Mouse (Mus musculus) ES-Bruce4 (cell line): ENCODE measurements around the gene Grb10. TPM values are rescaled to one million over a fixed set of nuclear protein-coding genes. Genes with fewer than 3 reads are reported as not detected.

Experiments used
- H3K27ac ChIP-seq: 2 replicates; pipeline ENCODE4 v1.5.1; 2012; ENCODE audit warnings: low read length, inconsistent platforms; ENCODE audit not compliant: insufficient read depth
- H3K27me3 ChIP-seq: 2 replicates; pipeline ENCODE4 v1.6.1; 2012; ENCODE audit warnings: mild to moderate bottlenecking, low read length, inconsistent platforms; ENCODE audit not compliant: control insufficient read depth, poor library complexity, insufficient read depth, severe bottlenecking
- H3K36me3 ChIP-seq: 2 replicates; pipeline ENCODE4 v1.6.1; 2012; ENCODE audit warnings: inconsistent platforms, mild to moderate bottlenecking, low read length, moderate library complexity; ENCODE audit not compliant: control insufficient read depth, poor library complexity, insufficient read depth, severe bottlenecking
- H3K4me1 ChIP-seq: one replicate; pipeline ENCODE4 v1.8.1; 2011; ENCODE audit warnings: low read length; ENCODE audit not compliant: control insufficient read depth, insufficient read depth
- H3K4me3 ChIP-seq: 2 replicates; pipeline ENCODE4 v1.5.1; 2011; ENCODE audit warnings: low read depth, mild to moderate bottlenecking, low read length
- H3K9ac ChIP-seq: 2 replicates; pipeline ENCODE4 v1.6.1; 2012; ENCODE audit warnings: low read depth, mild to moderate bottlenecking, inconsistent platforms; ENCODE audit not compliant: poor library complexity, severe bottlenecking
- H3K9me3 ChIP-seq: replicated peaks from 2 replicates; pipeline ENCODE4 v1.6.1; 2012; ENCODE audit warnings: mild to moderate bottlenecking, low read length, inconsistent platforms; ENCODE audit not compliant: control insufficient read depth, poor library complexity, insufficient read depth, severe bottlenecking
- CTCF ChIP-seq: IDR thresholded peaks from one replicate; pipeline ENCODE4 v1.8.1; 2011; ENCODE audit warnings: low read depth, low read length
- EP300 ChIP-seq: IDR thresholded peaks from 2 replicates; pipeline ENCODE4 v1.6.1; 2011; ENCODE audit warnings: low read depth, low read length; ENCODE audit not compliant: insufficient read depth
- POLR2A ChIP-seq: IDR thresholded peaks from one replicate; pipeline ENCODE4 v1.8.1; 2011; ENCODE audit warnings: low read length; ENCODE audit not compliant: insufficient read depth
- polyA plus RNA-seq: library from polyadenylated mRNA; stranded (reverse); fragments of >200 nt; gene quantifications from 2 replicates; pipeline ENCODE4 v1.2.4, GENCODE M21; 2011; ENCODE audit warnings: low read depth; ENCODE audit not compliant: missing spikeins, insufficient read depth, insufficient read length

Grb10 gene
- polyA plus RNA-seq, 1 experiment: 160 TPM

DNA sequence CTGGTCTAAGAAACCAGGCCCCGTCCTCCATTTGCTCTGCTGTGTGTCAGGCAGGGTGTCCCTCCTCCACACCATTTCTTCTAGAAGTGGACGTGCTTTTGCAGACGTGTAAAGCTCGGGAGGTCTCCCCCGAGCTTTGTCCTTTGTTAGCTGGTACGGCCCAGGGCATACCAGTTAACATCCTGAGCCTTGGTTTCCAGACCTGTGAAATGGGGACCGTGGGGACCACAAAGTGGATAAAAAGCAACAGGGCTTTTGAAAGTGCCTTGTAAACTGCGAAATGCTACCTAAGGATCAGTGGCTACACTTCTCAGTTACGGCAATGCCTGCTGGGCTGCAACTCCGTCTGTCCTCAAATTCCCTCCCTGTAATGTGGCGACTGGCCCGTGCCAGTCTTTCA is 3.2 kb downstream of the Grb10 start:
- H3K9ac ChIP-seq: peak overlapping the region; percentile 93; the same call in 1 of the 2 replicates
- TF ChIP-seq EP300 (no peak), POLR2A (no peak), CTCF (no peak)
- H3K4me1 ChIP-seq: no peaks in the 10 kb centered on the region
- H3K27ac ChIP-seq: no peak overlapping the region
- H3K4me3 ChIP-seq: no peak overlapping the region
- peaks cover 34% of the 10 kb centered on the region for H3K27me3 ChIP-seq
- H3K36me3 ChIP-seq: no peaks in the 10 kb centered on the region
- H3K9me3 ChIP-seq: peaks cover 4% of the 10 kb centered on the region; the same call in 1 of the 2 replicates

DNA sequence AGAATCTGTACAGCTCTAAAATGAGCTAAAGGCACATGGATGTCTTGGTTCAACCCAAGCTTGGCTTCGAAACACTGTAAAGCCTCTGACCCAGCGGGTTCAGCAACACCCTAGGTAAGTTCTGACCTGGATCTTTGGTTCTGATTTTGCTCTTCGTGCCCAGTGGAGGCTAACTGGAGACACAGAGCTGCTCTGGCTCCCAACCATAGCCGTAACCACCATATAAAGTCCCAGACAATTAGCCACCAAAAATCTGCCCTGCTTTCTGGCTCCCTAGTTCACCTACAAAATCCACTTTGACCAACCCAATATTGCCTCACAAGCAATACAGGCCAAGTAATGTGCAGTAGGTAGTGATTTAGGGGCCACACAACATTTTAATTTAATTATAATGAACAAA is 3.7 kb downstream of the Grb10 start:
- TF ChIP-seq CTCF (no peak), EP300 (no peak), POLR2A (no peak)
- Histone ChIP-seq H3K27ac (no peak overlapping the region), H3K36me3 (no peaks in the 10 kb centered on the region), H3K4me3 (no peak overlapping the region), H3K9ac (no peak overlapping the region), H3K27me3 (peaks cover 32% of the 10 kb centered on the region), H3K4me1 (no peaks in the 10 kb centered on the region), H3K9me3 (peaks cover 4% of the 10 kb centered on the region; the same call in 1 of the 2 replicates)

DNA sequence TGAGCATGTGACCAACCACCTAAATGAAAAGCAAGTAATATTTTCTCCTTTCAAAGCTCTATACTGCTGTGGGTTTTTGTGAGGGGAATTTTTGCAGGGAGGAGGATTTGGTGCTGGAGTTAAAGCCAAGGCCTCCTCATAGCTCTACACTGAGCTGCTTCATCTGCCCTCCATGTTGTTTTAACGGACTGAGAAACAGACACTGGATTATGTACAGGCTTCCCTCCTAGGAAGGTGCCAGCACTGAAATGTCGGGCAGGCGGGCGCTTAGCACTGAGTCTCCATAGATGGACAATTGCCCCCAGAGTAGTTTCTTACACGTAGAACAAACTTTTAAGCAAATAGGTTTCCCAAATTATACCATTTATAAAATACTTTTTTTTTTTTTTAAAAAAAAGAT is 4.1 kb downstream of the Grb10 start:
- TF ChIP-seq CTCF (no peak), EP300 (no peak), POLR2A (no peak)
- Histone ChIP-seq H3K9ac (no peak overlapping the region), H3K4me3 (no peak overlapping the region), H3K36me3 (no peaks in the 10 kb centered on the region), H3K9me3 (peaks cover 5% of the 10 kb centered on the region), H3K27me3 (peaks cover 28% of the 10 kb centered on the region), H3K4me1 (no peaks in the 10 kb centered on the region), H3K27ac (no peak overlapping the region)

DNA sequence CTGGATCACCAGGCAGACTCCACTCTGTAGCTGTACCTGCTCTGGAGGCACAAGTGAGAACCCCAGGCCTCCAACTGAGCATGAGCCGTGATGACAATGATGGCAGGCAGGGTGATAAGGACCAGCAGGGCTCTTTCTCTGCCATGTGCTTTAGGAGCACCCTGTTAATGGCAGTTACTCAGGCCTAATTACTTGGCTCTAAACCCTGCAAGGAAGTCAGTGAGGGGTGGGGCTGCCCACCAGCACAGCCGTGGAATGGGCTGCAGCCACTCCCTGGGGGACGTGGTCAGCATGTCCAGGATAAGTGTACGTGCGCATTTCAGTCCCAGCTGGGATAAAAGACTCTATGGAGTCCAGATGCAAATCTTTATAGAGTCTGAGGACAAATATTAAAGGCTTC is 5.7 kb downstream of the Grb10 start:
- TF ChIP-seq CTCF (no peak), POLR2A (no peak)
- H3K27ac ChIP-seq: no peak overlapping the region
- no peaks in the 10 kb centered on the region for H3K36me3 ChIP-seq
- no peak overlapping the region for H3K4me3 ChIP-seq
- H3K27me3 ChIP-seq: peaks cover 20% of the 10 kb centered on the region
- H3K9ac ChIP-seq: no peak overlapping the region
- peaks cover 13% of the 10 kb centered on the region for H3K9me3 ChIP-seq
- no peaks in the 10 kb centered on the region for H3K4me1 ChIP-seq

DNA sequence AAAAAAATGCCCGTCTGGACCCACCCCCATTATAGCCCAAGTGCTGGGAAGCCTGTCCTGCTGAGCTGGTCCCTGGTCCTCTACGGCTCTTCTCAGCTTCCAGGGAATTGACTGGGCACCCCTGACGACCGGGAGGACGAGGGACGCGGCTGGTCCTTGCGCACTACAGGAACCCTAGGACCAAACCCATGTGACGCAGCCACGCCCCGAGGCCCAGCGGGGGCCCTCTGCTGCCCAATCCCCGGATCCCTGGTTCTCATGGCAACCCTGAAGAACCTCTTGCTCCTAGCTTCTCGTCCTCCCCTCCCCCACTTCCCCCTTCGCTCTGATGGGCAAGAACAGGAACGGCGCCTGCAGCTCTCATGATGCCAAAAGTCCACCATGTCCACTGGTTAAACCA is 11.8 kb downstream of the Grb10 start:
- Histone ChIP-seq H3K36me3 (no peaks in the 10 kb centered on the region), H3K9ac (no peak overlapping the region), H3K4me3 (no peak overlapping the region), H3K4me1 (no peaks in the 10 kb centered on the region), H3K9me3 (peaks cover 59% of the 10 kb centered on the region), H3K27me3 (peaks cover 15% of the 10 kb centered on the region), H3K27ac (no peak overlapping the region)
- TF ChIP-seq CTCF: no peak

DNA sequence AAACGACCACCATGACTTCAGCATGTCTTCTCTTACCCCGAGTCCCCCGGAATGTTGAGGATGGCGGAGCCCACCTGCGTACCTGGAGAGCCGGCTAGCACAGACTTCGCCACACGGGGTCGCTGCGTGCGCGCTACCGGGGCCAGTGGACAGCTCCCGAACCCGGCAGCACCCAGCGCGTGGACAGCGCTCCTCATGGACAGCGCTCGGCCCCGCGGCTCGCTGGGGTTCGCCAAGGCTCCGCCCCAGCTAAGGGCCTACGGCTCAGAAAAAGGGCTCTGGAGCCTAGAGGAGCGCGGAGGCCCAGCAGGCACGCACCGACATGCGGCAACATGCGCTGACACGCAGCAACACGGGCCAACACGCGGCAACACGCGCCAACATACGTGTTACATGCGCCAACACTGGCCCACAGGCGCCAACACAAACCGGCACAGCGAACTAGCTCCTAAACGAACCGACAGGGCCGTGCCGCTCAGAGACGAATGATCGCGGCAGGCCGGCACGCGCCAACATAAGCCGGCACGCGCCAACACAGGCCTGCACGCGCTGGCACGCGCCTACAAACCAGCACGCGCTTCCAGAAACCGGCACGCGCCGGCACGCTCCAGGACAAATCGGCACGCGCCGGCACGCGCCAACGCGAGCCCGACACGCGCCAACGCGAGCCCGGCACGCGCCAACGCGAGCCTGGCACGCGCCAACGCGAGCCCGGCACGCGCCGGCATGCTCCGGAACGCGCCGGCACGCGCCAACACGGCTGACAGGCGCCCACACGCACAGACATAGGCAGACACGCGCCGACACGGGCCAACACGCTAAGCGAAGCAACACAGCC is 12.5 kb downstream of the Grb10 start:
- H3K9ac ChIP-seq: no peak overlapping the region
- H3K27me3 ChIP-seq: peaks cover 15% of the 10 kb centered on the region
- TF ChIP-seq EP300 (no peak), POLR2A (no peak), CTCF (peak; percentile 57)
- H3K4me1 ChIP-seq: no peaks in the 10 kb centered on the region
- H3K36me3 ChIP-seq: no peaks in the 10 kb centered on the region
- H3K27ac ChIP-seq: no peak overlapping the region
- peaks cover 59% of the 10 kb centered on the region for H3K9me3 ChIP-seq
- peak overlapping the region; percentile 46 for H3K4me3 ChIP-seq
